Mouse (Mus musculus): ENCODE data around the gene Ccdc134.

The Ccdc134 gene

DNA sequence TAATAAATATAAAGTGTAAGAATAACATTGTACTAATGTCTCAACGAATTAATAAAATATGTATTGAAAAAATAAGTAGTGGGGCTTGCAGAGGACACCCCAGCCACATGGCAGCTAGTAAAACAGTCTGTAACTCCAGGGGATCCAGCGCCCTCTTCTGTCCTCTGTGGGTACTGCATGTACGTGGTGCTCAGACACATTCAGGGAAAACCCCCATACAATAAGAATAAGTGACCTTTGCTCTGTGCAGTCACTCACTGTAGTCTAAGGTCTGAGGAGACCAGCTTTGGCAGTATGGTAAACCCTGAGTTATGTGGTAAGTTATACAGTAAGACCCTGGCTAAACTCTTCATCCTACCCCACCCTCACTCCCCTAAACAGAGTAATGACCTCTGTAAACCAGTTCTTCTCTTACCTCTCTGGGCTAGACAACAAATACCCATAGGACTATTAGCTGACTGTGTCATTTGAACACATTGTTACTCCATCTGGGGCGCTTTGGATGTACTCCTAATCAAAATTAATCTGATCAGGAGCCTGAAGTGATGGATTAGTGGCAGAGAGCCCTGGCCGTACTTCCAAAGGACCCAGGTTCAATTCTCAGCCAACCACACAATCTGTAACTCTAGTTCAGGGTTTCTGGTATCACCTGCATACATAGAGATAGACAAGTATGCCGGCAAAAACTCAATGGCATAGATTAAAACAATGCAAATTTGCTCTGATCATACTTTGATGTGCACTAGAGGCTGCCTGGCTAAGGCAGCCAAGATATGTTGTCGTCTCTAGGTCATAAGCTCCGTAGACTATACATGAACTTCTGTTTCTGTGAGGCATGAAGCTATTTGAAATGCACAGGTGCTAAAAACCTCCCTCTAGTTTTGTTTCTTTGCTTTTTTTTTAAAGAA, 37.9 kb downstream of the Ccdc134 start:
- in situ Hi-C loops (cut with MboI; ENCODE audit: low pct_unique_long_range_greater_than_20kb in 1 of 2, low sequenced_read_pairs in 2 of 2, unreplicated experiment in 1 of 2) = no loop called here

DNA sequence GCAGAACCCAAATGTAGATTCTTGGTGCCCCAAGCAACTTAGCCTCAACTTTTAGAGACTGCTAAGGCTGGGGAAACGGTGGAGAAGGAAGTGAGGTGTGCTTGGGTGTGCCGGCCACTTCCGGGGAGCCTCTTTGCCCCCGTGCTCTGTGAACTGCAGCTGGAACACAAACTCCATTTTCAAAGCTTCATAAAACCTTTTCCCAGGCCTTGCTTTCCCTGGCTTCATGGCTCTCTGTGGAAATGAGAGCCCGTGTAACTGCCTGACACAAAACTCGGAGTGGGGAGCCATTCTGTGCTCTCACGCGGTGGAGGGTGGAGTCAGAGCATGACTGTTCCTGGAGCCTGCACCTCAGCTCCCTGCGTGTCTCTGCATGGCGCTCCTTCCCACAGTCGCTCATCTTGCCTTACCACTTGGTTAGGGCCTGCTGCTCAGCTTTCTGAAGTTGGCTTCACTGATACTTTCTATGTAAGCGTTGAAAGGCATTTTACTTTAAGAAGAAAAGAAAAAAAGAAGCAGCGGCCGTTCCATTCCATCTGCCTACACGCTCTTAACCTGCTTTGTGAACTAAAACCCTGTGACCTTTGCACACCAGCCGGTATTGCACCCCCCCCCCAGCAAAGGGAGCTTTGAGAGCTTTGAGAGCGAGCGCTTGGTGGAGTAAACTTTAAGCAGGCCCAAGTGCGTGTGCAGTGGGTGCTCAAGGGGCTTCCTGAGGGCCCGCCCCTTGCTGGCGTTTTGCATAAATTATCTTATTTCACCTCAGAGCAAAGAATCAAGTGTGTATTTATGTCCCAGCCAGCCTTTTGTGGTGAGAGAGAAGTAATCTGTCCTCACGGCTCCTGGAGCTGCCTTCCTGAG, 38.7 kb downstream of the Ccdc134 start:
- in situ Hi-C loops (cut with MboI; ENCODE audit: low pct_unique_long_range_greater_than_20kb in 1 of 2, low sequenced_read_pairs in 2 of 2, unreplicated experiment in 1 of 2) = no loop called here

DNA sequence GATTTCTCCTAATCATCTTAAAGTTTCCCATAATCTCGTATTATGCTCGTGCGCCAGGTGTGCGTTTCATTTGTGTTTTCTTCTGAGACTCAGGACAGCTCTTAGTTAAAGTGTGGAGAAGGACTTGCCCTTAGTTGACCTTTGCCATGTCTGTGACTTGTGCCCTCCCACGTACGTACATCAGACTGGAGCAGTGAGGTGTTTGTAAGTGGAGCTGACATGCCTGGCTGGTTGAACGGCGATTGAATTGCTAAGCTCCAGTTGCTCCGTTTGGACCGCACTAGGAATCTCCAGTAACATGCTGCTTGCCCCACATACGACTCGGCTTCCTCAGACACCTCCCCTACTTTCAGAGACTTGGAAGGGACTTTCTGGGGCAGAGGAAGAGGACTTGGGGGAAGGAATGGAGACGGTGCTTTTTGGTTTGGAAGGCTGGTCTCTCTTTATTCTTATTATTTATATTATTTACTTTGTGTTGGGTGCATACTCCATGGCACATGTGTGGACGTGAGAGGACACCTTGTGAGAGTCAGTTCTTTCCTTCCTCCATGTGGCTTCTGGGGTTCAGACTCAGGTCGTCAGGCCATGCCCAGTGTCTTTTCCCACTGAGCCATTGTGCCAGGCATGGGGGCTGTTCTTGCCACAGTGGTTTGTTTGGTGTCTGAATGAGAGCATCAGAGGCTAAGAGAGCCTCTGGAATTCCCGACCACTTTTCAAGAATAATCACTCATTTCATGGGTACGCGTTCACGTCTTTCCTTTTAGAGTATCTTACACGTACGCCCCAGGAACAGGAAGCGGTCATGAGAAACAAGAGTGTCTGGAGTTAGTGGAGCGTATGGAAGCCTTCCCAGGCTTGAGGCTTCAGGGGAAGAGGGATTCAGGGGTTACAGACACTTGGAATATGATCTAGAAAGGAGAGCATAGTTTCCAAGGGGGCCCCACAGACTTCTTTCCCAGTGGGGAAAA, 39.8 kb downstream of the Ccdc134 start:
- in situ Hi-C loops (cut with MboI; ENCODE audit: low pct_unique_long_range_greater_than_20kb in 1 of 2, low sequenced_read_pairs in 2 of 2, unreplicated experiment in 1 of 2) = no loop called here

DNA sequence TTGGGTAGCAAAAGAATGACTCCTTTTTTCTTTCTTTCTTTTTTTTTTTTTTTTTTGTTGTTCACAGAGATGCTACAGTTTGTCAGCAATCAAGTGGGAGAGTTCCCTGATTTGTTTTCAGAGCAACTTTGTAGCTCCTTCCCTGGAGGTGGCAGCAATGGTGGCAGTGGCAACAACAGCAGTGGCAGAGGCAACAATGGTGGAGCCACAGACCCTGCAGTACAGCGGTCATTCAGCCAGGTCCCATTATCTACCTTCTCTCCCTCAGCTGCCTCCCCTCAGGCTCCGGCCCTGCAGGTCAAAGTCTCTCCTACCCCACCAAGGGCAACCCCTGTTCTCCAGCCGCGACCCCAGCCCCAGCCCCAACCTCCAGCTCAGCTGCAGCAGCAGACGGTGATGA, 41.9 kb downstream of the Ccdc134 start:
- in situ Hi-C loops (cut with MboI; ENCODE audit: low pct_unique_long_range_greater_than_20kb in 1 of 2, low sequenced_read_pairs in 2 of 2, unreplicated experiment in 1 of 2) = no loop called here

DNA sequence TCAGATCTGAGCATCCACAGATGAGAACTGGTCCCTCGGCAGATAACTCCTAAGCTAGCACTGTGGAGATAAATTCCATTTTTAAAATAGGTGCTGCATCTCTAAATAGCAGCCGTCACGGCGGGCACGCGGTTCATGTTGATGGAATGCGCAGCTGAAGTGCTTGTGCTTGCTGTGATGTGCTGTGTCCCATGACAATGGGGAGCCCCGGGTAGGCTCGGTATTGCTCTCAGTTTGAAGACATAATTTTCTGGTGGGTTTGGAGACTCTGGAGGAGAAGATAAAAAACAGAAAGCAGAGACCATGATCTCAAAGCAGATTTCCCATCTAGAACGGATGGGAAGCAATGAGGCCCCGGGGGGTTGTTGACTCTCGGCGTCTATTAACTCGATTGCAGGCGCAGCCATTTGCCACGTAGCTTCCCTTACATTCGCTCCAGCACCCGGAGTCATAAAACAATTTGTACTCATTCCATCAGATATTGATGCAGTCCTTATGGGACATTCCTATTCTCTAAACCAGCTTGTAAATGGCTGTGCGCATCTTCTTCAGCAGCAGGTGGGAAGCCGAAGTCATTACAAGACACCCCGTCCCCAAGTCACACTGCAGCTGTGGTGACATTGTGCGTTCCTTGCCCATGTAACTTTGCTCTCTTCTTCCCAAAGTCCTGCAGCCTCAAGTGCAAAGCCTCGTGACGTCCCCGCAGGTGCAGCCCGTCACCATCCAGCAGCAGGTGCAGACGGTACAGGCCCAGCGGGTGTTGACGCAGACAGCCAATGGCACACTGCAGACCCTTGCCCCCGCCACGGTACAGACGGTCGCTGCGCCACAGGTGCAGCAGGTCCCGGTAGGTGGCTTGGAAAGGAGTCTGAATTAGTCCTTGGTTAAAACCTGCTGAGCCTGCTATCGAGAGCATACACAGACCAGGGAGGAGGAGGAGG, 43.0 kb downstream of the Ccdc134 start:
- in situ Hi-C loops (cut with MboI; ENCODE audit: low pct_unique_long_range_greater_than_20kb in 1 of 2, low sequenced_read_pairs in 2 of 2, unreplicated experiment in 1 of 2) = no loop called here

GRCm38 (mm10) chr15:82172648-82173047, 44.9 kb downstream of the Ccdc134 start:
- in situ Hi-C loops (cut with MboI; ENCODE audit: low pct_unique_long_range_greater_than_20kb in 1 of 2, low sequenced_read_pairs in 2 of 2, unreplicated experiment in 1 of 2) = no loop called here

- in situ Hi-C loops (cut with MboI; ENCODE audit: low pct_unique_long_range_greater_than_20kb in 1 of 2, low sequenced_read_pairs in 2 of 2, unreplicated experiment in 1 of 2) = no loop called here
Measured at GRCm38 (mm10) chr15:82175091-82175490, 47.4 kb downstream of the Ccdc134 start.

DNA sequence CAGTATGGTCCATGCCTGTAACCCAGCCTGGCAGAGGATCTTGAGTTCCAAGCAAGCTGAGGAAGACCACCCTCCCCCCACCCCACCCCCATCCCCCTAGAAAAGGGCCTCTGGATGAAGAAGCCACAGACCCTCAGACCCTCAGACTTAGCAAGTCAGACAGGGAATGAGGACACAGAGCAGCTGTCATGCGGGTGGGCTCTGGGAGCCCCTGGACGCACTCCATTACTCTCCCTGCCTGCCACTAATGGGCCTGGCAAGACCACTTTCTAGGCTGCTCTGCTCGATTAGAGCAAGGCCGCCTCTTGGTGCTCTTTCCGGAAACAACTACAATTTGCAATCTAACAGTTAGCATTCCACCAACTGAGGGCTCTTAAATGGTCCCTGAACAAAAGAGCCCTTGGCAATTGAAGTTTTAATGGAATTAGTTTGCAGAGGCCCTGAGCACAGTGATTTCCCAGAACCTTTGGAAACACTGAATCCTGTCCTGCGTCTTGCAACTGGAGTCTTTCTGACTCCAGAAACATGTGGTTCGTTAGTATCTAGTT, 50.1 kb downstream of the Ccdc134 start:
- in situ Hi-C loops (cut with MboI; ENCODE audit: low pct_unique_long_range_greater_than_20kb in 1 of 2, low sequenced_read_pairs in 2 of 2, unreplicated experiment in 1 of 2) = no loop called here

DNA sequence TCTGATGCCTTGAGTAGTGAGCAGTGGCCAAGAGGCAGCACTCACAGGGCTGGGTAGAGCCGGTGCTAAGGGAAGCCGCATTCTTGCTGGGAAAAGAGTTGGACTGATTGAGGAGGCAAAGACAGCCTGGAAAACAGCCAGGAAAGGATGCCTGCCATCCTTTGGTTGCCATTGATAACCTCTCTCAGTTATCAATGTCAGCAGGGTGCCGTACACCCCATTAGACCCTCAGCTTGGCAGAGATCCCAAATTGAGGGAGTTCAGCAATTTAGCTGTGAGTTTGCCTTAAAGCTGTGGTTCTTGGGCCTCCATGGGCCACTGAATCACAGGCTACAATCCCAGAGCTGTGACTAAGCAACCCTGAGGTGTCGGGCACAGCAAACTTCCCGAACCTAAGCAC, 53.4 kb downstream of the Ccdc134 start:
- in situ Hi-C loops (cut with MboI; ENCODE audit: low pct_unique_long_range_greater_than_20kb in 1 of 2, low sequenced_read_pairs in 2 of 2, unreplicated experiment in 1 of 2) = no loop called here

DNA sequence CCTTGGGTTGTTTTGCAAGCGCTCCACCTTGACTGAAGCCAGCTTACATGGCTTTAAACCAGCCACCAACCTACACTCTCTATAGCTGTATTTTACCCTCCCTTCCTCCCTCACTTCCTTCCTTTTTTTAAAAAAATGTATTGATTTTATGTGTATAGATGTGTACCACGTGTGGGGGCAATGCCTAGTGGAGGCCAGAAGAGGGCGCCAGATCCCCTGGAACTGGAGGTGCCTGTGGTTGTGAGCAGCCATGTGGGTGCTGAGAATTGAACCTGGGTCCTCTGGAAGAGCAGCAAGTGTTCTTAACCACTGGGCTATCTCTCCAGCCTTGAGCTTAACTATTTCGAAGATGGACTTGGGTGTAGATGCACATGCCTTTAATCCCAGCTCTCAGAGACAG, 54.6 kb downstream of the Ccdc134 start:
- in situ Hi-C loops (cut with MboI; ENCODE audit: low pct_unique_long_range_greater_than_20kb in 1 of 2, low sequenced_read_pairs in 2 of 2, unreplicated experiment in 1 of 2) = no loop called here

DNA sequence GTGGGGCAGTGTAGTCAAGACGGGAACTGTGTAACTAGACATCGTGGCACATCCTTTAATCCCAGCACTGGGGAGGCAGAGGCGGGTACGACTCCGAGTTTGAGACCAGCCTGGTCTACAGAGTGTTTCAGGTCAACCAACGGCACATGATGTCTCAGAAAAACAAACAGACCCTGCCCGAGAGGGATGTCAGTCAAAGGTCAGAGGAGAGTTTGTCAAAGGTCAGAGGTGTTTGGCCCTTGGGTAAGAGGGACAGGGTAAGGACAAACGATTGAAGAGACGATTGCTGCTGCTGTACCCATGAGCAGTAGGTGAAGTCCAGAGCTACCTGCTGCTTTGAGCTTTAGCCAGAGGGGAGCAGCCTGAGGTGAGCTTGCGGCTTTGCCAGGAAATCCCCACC, 55.9 kb downstream of the Ccdc134 start:
- in situ Hi-C loops (cut with MboI; ENCODE audit: low pct_unique_long_range_greater_than_20kb in 1 of 2, low sequenced_read_pairs in 2 of 2, unreplicated experiment in 1 of 2) = no loop called here

DNA sequence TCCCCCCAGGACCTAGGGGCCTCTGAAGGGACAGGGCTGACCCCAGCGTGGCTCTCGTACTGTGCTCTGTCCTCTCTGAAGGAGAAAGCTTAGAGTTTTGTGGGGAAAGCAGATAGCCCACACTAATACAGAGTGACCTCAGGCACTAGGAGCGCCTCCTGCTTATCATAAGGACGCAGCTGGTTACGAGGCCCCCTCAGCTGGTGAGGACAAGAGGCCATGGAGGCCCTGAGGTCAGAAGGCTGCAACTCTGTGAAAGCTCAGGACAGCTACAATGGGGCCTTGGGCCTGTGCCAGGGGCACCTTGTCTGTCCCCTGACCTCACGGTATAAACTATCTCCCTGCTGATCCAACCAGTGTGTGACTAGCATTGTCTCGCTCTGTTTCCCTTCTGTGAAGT, 56.5 kb downstream of the Ccdc134 start:
- in situ Hi-C loops (cut with MboI; ENCODE audit: low pct_unique_long_range_greater_than_20kb in 1 of 2, low sequenced_read_pairs in 2 of 2, unreplicated experiment in 1 of 2) = no loop called here

GRCm38 (mm10) chr15:82184656-82185055, 56.9 kb downstream of the Ccdc134 start:
- in situ Hi-C loops (cut with MboI; ENCODE audit: low pct_unique_long_range_greater_than_20kb in 1 of 2, low sequenced_read_pairs in 2 of 2, unreplicated experiment in 1 of 2) = no loop called here

DNA sequence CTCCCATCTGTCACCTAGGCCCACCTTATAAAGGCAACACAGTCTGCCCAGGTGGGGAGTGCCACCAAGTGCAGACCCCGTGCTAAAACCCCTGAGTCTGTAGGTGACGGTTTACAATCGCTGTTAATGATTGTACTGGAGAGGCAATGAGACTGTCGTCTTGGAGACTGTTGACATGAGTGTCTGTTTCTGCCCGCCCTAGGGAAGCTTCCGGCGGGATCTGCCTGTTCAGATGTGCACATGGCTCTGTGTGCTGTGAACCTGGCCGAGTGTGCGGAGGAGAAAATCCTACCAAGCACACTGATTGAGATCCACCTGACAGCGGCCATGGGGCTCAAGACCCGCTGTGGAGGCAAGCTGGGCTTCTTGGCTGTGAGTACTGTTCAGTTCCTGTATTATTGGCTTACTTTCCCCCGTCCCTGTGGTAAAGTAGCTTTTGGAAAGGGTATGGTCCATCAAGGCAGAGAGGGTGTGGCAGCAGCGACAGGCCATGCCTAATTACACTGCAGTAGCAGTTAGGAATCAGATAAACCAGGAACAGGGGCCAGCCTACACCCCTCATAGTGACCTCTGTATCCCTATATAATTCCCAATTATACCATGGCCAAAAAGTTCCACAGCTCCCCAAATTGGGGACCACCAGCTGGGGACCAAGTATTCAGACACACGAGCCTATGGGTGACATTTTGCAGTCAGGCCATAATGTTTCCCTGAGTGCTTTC, 57.5 kb downstream of the Ccdc134 start:
- in situ Hi-C loops (cut with MboI; ENCODE audit: low pct_unique_long_range_greater_than_20kb in 1 of 2, low sequenced_read_pairs in 2 of 2, unreplicated experiment in 1 of 2) = no loop called here

DNA sequence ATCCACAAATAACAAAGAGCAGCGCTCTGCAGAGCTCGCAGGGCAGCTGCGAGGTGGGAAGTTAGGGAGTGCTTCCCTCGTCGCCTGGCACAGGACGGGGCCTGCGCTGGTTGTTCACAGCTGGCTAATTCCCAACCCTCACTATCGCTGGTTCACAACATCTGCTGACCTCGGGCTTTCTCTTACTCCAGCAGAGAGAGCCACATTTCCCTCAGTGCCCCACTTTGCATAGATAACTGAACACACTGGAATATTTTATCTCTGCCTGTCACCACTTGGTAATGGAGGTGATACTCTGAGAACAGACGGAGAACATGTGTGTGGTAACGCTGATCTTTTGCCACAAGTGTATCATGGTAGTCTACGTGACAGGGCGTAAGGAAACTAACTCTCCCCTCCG, 58.4 kb downstream of the Ccdc134 start:
- in situ Hi-C loops (cut with MboI; ENCODE audit: low pct_unique_long_range_greater_than_20kb in 1 of 2, low sequenced_read_pairs in 2 of 2, unreplicated experiment in 1 of 2) = no loop called here

DNA sequence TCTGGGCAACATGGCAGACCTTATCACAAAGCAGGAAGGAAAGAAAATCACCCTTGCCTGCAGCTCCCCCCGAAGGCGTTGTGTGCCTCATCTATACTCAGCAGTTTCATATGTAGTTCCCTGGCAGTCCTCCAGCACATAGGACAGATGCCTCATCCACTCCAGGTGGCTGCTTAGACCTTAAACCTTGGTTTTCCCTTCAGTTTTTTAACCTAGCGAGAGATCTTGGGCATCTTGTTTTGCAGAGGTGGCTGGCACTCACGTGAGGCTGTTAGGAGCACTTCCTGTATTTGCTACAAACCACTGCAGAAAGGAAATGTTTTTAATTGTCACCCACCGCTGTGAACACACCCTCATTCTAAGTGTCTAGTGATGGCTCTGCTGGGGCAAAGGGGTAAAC, 59.2 kb downstream of the Ccdc134 start:
- in situ Hi-C loops (cut with MboI; ENCODE audit: low pct_unique_long_range_greater_than_20kb in 1 of 2, low sequenced_read_pairs in 2 of 2, unreplicated experiment in 1 of 2) = no loop called here

- in situ Hi-C loops (cut with MboI; ENCODE audit: low pct_unique_long_range_greater_than_20kb in 1 of 2, low sequenced_read_pairs in 2 of 2, unreplicated experiment in 1 of 2) = no loop called here
Measured at GRCm38 (mm10) chr15:82187401-82187800, 59.7 kb downstream of the Ccdc134 start.

Measured in mouse embryonic stem cell (cell line).